Mouse (Mus musculus) forebrain, embryonic 16.5 days (tissue): ENCODE data around the gene Opn1sw. TPM values are rescaled to one million over a fixed set of nuclear protein-coding genes. Genes with fewer than 3 reads are reported as not detected.

ENCODE experiments used
- ATAC-seq: fragments of 200-750 bp; cut with Nextera tagmentation; 2 replicates; pipeline ENCODE4 v1.8.0; 2017; ENCODE audit warnings: mild to moderate bottlenecking, moderate library complexity
- H3K27ac ChIP-seq: fragments of 300-500 bp; sonication (generic); 2 replicates; pipeline ENCODE4 v1.5.1; 2014; ENCODE audit warnings: low read length, control low read depth
- H3K27me3 ChIP-seq: fragments of 300-500 bp; sonication (generic); replicated peaks from 2 replicates; pipeline ENCODE4 v1.6.1; 2014; ENCODE audit warnings: low read length; ENCODE audit not compliant: control insufficient read depth, insufficient read depth
- H3K36me3 ChIP-seq: fragments of 300-500 bp; sonication (generic); 2 replicates; pipeline ENCODE4 v1.6.1; 2014; ENCODE audit not compliant: control insufficient read depth, insufficient read depth
- H3K4me1 ChIP-seq: fragments of 300-500 bp; sonication (generic); replicated peaks from 2 replicates; pipeline ENCODE4 v1.6.1; 2014; ENCODE audit warnings: low read length; ENCODE audit not compliant: control insufficient read depth, insufficient read depth
- H3K4me2 ChIP-seq: fragments of 300-500 bp; sonication (generic); 2 replicates; pipeline ENCODE4 v1.6.1; 2014; ENCODE audit warnings: mild to moderate bottlenecking, low read length, control low read depth
- H3K4me3 ChIP-seq: fragments of 300-500 bp; sonication (generic); replicated peaks from 2 replicates; pipeline ENCODE4 v1.5.1; 2014; ENCODE audit warnings: mild to moderate bottlenecking, low read length, control low read depth
- H3K9ac ChIP-seq: fragments of 300-500 bp; sonication (generic); replicated peaks from 2 replicates; pipeline ENCODE4 v1.6.1; 2014; ENCODE audit warnings: low read depth, low read length, control low read depth
- H3K9me3 ChIP-seq: fragments of 300-500 bp; sonication (generic); 2 replicates; pipeline ENCODE4 v1.6.1; 2016; ENCODE audit warnings: low read length; ENCODE audit not compliant: control insufficient read depth
- WGBS: fragments of 180-500 bp; shearing (Covaris S2); extraction: QIAGEN DNeasy Blood & Tissue Kit; methylation state at CpG from one replicate; pipeline ENCODE4 v1.1.7; 2014; 5-methylcytosine and 5-hydroxymethylcytosine counted together
- polyA plus RNA-seq: library from polyadenylated mRNA; unstranded; fragments of >200 nt; fragmentation: Nextera tagmentation; extraction: Ambion mirVana; gene quantifications from 2 replicates; pipeline ENCODE4 v1.2.1, GENCODE M21; 2015

The Opn1sw gene
- polyA plus RNA-seq, result 0.25 and 0.41 TPM in 2 replicates

DNA sequence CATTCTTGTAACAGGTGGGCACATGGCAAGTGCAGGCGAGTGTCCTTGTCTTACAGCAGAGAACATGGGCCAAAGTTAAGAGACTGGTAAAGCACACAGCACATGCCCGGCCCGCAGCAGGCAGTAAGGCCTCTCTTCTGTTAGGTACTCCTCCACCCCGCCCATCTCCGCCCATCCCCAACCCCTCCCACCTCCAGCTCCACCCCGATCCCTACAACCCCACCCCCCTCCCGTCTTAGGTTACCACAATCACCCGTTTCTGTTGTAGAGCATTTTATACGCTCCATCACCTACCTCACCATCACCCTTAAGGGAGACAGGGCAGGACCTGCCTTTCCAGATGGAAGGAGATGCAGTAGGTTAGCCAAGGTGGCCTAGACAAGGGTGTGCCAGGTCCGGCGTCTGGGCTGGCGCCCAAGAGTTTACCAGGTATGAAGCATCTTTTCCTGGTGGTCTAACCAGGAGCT, at the start of gene Opn1sw:
Opn1sw (minus strand) TSS at position 417 of the 467 bp plus-strand sequence.
- peaks cover 13% of the 10 kb centered on the region for H3K4me1 ChIP-seq
- H3K9ac ChIP-seq, result no peak within 1 kb of the TSS
- WGBS, result 7% methylated on average over 12 of the region's 12 CpGs
- H3K36me3 ChIP-seq, result no peaks in the 10 kb centered on the region
- ATAC-seq, result peak; percentile 47
- H3K9me3 ChIP-seq, result no peaks in the 10 kb centered on the region
- H3K27ac ChIP-seq, result no peak within 1 kb of the TSS
- no peaks in the 10 kb centered on the region for H3K27me3 ChIP-seq
- peak within 1 kb of the TSS; percentile 22; the same call in 1 of the 2 replicates for H3K4me2 ChIP-seq
- no peak within 1 kb of the TSS for H3K4me3 ChIP-seq

DNA sequence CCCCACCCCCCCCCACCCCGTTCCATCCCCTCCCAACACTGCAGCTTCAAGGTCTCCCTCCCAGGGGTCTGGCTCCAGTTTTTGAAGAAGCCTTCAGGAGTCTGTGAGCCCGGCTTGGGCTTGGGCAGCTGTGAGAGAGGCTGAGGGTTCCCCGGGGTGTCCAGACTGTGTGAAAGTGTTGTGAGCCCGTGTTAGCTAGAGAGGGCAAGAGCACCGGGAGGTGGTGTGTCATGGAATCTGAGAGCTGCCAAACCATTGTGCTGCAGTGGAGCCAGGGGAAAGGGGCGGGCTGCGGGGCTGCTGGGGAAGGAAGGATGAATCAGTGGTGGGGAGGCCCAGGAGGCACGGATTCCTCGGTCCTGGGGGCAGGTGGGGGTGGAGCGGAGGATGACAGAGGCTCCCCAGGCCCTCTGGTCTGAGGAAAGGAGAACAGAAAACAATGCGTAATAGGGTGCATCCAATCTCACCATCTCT, 48.2 kb upstream of the Opn1sw start:
- Histone ChIP-seq H3K27me3 (peaks cover 18% of the 10 kb centered on the region), H3K4me1 (peaks cover 34% of the 10 kb centered on the region), H3K4me2 (no peak overlapping the region), H3K4me3 (no peak overlapping the region), H3K27ac (no peak overlapping the region), H3K36me3 (no peaks in the 10 kb centered on the region), H3K9ac (no peak overlapping the region), H3K9me3 (no peaks in the 10 kb centered on the region)
- WGBS, result 4% methylated on average over 11 of the region's 11 CpGs
- ATAC-seq, result 0 out of 2 replicates have a peak, but pooled peaks have one; percentile 17

GRCm38 (mm10) chr6:29435940-29436451, 47.7 kb upstream of the Opn1sw start:
- no peaks in the 10 kb centered on the region for H3K36me3 ChIP-seq
- 15% methylated on average over 6 of the region's 6 CpGs for WGBS
- no peak overlapping the region for H3K27ac ChIP-seq
- peaks cover 37% of the 10 kb centered on the region for H3K4me1 ChIP-seq
- peak; percentile 27 for ATAC-seq
- no peak overlapping the region for H3K4me3 ChIP-seq
- peaks cover 18% of the 10 kb centered on the region for H3K27me3 ChIP-seq
- peak overlapping the region; percentile 24; the same call in 1 of the 2 replicates for H3K4me2 ChIP-seq
- no peaks in the 10 kb centered on the region for H3K9me3 ChIP-seq
- no peak overlapping the region for H3K9ac ChIP-seq

DNA sequence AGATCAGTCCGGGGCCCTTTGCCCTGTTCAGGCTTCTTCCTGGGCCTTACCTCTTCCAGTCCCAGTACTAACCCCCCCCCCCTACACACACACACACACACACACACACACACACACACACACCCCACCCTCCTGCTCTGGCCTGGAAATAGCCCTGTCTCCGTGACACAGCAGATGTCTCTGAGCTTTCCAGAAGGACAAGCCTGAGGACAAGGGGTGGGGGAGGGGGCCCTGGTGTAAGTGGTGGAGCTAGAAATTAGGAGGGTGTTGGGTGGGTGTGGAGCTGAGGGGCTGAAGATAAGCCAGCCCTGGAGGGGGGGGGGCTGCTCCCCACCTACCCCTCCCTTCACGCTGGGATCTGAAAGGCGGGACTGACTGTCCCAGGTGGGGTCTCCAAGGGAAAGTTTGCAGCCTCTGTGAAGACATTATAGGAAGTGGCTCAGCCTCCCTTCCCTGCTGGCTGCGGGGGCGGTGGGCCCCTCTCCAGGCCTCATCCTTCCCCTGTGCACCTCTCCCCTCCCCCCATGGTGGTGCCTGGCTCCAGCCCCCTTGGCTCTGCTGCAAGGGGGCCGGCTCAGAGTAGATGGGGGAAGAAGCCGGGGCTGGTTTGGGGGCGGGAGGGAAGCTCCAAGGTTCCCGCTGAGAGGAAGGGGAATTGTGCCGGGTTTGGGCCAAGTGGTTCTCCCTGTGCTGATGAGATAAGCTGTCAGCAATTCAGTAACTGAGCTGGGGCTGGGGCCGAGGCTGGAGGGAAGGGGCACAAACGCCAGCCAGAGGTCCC, 46.8 kb upstream of the Opn1sw start:
- WGBS, result 6% methylated on average over 10 of the region's 13 CpGs
- no peak overlapping the region for H3K4me3 ChIP-seq
- peaks cover 37% of the 10 kb centered on the region for H3K4me1 ChIP-seq
- H3K4me2 ChIP-seq, result peak overlapping the region; percentile 20; the same call in 1 of the 2 replicates
- H3K27me3 ChIP-seq, result peaks cover 18% of the 10 kb centered on the region
- ATAC-seq, result no peak; the same call in 1 of the 2 replicates
- no peak overlapping the region for H3K27ac ChIP-seq
- no peak overlapping the region for H3K9ac ChIP-seq
- no peaks in the 10 kb centered on the region for H3K9me3 ChIP-seq
- H3K36me3 ChIP-seq, result no peaks in the 10 kb centered on the region

GRCm38 (mm10) chr6:29433804-29434795, 45.8 kb upstream of the Opn1sw start:
- Histone ChIP-seq H3K4me3 (peak overlapping the region; percentile 47), H3K4me2 (peak overlapping the region; percentile 87), H3K9me3 (no peaks in the 10 kb centered on the region), H3K27me3 (peaks cover 18% of the 10 kb centered on the region), H3K36me3 (no peaks in the 10 kb centered on the region), H3K9ac (no peak overlapping the region), H3K4me1 (peaks cover 37% of the 10 kb centered on the region), H3K27ac (no peak overlapping the region)
- no peak for ATAC-seq
- WGBS, result 14% methylated on average over 27 of the region's 27 CpGs

GRCm38 (mm10) chr6:29433038-29433803, 45.0 kb upstream of the Opn1sw start, which contains the start of gene Flnc:
TSS of gene Flnc (plus strand) at chr6:29433256.
- Histone ChIP-seq H3K9ac (peak within 1 kb of the TSS; percentile 50), H3K27ac (no peak within 1 kb of the TSS), H3K27me3 (peaks cover 18% of the 10 kb centered on the region), H3K4me3 (peak within 1 kb of the TSS; percentile 47), H3K36me3 (no peaks in the 10 kb centered on the region), H3K9me3 (no peaks in the 10 kb centered on the region), H3K4me1 (peaks cover 37% of the 10 kb centered on the region), H3K4me2 (peak within 1 kb of the TSS; percentile 87)
- under 1% methylated on average over 74 of the region's 77 CpGs for WGBS
- peak; percentile 41; the same call in 1 of the 2 replicates for ATAC-seq

DNA sequence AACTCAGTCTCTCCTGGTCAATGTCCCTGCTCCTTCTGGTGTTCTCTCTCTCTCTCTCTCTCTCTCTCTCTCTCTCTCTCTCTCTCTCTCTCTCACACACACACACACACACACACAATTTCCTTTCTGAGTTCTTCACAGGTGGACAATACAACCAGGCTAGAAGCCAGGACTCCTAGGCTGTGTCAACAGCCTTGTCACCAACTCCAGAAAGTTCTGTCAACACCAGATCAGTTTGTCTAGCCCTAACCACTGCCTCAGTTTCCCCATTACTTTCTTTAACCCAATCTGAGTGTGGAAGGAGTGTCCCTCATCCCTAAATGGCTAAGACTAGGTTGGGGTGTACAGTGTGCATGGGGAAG, 44.4 kb upstream of the Opn1sw start:
- H3K4me2 ChIP-seq, result peak overlapping the region; percentile 87
- no peaks in the 10 kb centered on the region for H3K36me3 ChIP-seq
- peak overlapping the region; percentile 50; the same call in 1 of the 2 replicates for H3K9ac ChIP-seq
- no peaks in the 10 kb centered on the region for H3K9me3 ChIP-seq
- H3K4me1 ChIP-seq, result peaks cover 37% of the 10 kb centered on the region
- ATAC-seq, result no peak
- H3K4me3 ChIP-seq, result peak overlapping the region; percentile 47
- no peak overlapping the region for H3K27ac ChIP-seq
- H3K27me3 ChIP-seq, result peaks cover 18% of the 10 kb centered on the region

- Histone ChIP-seq H3K9me3 (no peaks in the 10 kb centered on the region), H3K4me1 (peaks cover 37% of the 10 kb centered on the region), H3K9ac (no peak overlapping the region), H3K27me3 (peaks cover 18% of the 10 kb centered on the region), H3K36me3 (no peaks in the 10 kb centered on the region), H3K4me2 (no peak overlapping the region), H3K27ac (no peak overlapping the region), H3K4me3 (no peak overlapping the region)
- 28% methylated on average over 3 of the region's 3 CpGs for WGBS
- no peak for ATAC-seq
Observed at GRCm38 (mm10) chr6:29432156-29432555, 43.9 kb upstream of the Opn1sw start.
